Mouse (Mus musculus) fat pad, adult 2 months (tissue): ENCODE results near the gene Coq10a.
"Not testable (repeated sequence)": the region's sequence is repeated elsewhere in the genome, so short reads cannot be mapped to it uniquely, and the experiment has no call there.

Source experiments
- DNase-seq: peaks from one replicate; pipeline ENCODE4 v3.0.0-alpha.2; 2011; ENCODE audit warnings: low read depth, low spot score; ENCODE audit errors: extremely low read depth

The Coq10a gene

GRCm38 (mm10) chr10:128347541-128347940 lies 21.3 kb downstream of the Coq10a start:
- no peak for DNase-seq

- DNase-seq = peak; percentile 88
Observed at GRCm38 (mm10) chr10:128344568-128345275, 24.1 kb downstream of the Coq10a start.

GRCm38 (mm10) chr10:128343436-128343835 lies 25.4 kb downstream of the Coq10a start:
- DNase-seq = no peak

- DNase-seq = no peak
Observed at GRCm38 (mm10) chr10:128340257-128340656, 28.5 kb downstream of the Coq10a start.

- DNase-seq = no peak
Observed at GRCm38 (mm10) chr10:128338948-128339347, 29.8 kb downstream of the Coq10a start.

GRCm38 (mm10) chr10:128338415-128338814 lies 30.4 kb downstream of the Coq10a start:
- no peak for DNase-seq

GRCm38 (mm10) chr10:128337306-128338181 lies 31.3 kb downstream of the Coq10a start, which contains the start of gene Cs:
Gene Cs, plus strand, starts transcription at chr10:128337734.
- peak; percentile 91 for DNase-seq

- peak; percentile 81 for DNase-seq
Observed at GRCm38 (mm10) chr10:128336597-128336996, 32.2 kb downstream of the Coq10a start.

- no peak for DNase-seq
Observed at GRCm38 (mm10) chr10:128336195-128336594, 32.6 kb downstream of the Coq10a start.

- no peak for DNase-seq
Observed at GRCm38 (mm10) chr10:128335582-128335981, 33.2 kb downstream of the Coq10a start.

- not testable (repeated sequence) for DNase-seq
Observed at GRCm38 (mm10) chr10:128332358-128333249, 36.2 kb downstream of the Coq10a start.

- no peak for DNase-seq
Observed at GRCm38 (mm10) chr10:128327610-128328009, 41.2 kb downstream of the Coq10a start.

- no peak for DNase-seq
Observed at GRCm38 (mm10) chr10:128326825-128327224, 42.0 kb downstream of the Coq10a start.

GRCm38 (mm10) chr10:128323516-128323915 lies 45.3 kb downstream of the Coq10a start:
- DNase-seq = no peak

GRCm38 (mm10) chr10:128322141-128323108 lies 46.4 kb downstream of the Coq10a start, which contains the start of gene Cnpy2:
Gene Cnpy2, plus strand, starts transcription at chr10:128322459.
- DNase-seq = no peak

GRCm38 (mm10) chr10:128321641-128322040 lies 47.2 kb downstream of the Coq10a start:
- DNase-seq = no peak

- DNase-seq = no peak
Observed at GRCm38 (mm10) chr10:128315578-128315977, 53.2 kb downstream of the Coq10a start.
